Mouse (Mus musculus) layer of hippocampus, postnatal 36 days (tissue): ENCODE measurements around the gene Gprasp1. TPM values are rescaled to one million over a fixed set of nuclear protein-coding genes. Genes with fewer than 3 reads are reported as not detected.
A peak's percentile ranks its signal among the peaks of the same experiment; 100 is the strongest.

ENCODE experiments used
- DNase-seq, 2 experiments: peaks; one replicate each; pipeline ENCODE4 v3.0.0; 2022
- microRNA-seq, 2 experiments: library from miRNA; unstranded; fragments of <30 nt; microRNA quantifications; one replicate each; pipeline ENCODE4 v1.2.0; 2021
- total RNA-seq, 2 experiments: library from RNA; stranded (reverse); gene quantifications; 2 replicates each; pipeline ENCODE4 v1.2.3; 2021

Gene Gprasp1
- total RNA-seq, 2 experiments from 2014 or later, result 316 to 323 TPM

- no peak for DNase-seq
Measured at GRCm38 (mm10) chrX:135837896-135838295, 95.4 kb downstream of the Gprasp1 start.

- DNase-seq, result peak; percentile 52 to 56
Measured at GRCm38 (mm10) chrX:135838521-135839360, 96.2 kb downstream of the Gprasp1 start, which contains the start of gene Gprasp2. Gprasp2 (plus strand) TSS chrX:135839034.

DNA sequence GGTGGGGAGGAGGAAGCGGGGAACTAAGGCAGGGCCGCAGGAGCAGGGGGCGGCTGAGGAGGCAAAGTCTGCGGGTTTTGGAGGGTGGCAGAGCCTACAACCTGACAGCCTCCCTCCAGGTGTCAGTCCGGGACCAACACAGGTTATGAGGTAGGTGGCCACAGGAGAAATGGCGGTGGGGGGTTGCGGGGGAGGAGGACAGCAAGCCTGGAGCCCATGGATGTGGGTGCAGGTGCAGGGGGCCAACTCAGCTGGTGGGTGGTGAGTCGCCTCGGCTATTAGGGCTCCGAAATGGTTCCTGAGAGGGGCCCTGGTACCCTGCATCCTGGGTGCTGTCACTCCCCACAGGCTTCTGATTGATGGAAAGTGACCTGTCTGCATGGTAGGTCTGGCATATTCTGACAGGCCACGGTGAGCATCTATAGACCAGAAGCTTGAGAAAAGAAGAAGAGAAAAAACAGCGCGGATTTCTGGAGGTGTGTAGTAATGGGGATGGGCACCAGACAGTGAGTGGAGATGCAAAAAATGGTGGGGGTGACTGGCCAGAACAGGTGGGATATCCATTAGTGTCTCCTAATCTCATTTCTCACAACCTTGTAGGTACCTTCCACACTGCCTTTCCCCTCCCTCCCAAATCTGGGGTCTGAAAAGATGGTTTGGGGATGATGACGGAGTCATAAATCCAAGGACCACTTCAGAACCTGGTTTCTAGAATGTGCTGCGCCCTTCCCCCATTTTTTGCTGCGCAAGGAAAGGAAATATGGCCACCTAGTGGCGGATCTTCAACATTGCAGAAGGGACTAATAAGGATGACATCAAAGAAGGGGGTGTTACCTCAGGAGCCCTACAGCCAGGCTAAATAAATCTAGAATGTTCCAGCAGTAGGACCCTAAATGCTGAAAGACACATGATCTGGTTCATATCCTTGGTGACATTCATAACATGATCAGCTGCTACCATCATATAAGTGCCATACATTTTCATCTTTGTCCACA lies 97.2 kb downstream of the Gprasp1 start:
- DNase-seq, result peak; percentile 28 to 32

Small RNA genes within 50 kb of the gene (microRNA-seq; reads per million reads assigned to microRNA genes)
- 0 reads per million in 2 experiments for gene Mir1970
- gene Mir7646, result 0 reads per million in 2 experiments

Other genes with a start within 250 kb of the Gprasp1 start
- not detected for gene AV320801, start 248.1 kb upstream of the Gprasp1 start, total RNA-seq
- not detected for gene Nxf7, start 144.0 kb upstream of the Gprasp1 start, total RNA-seq
- gene Prame, start 115.0 kb upstream of the Gprasp1 start, total RNA-seq, result not detected
- not detected for gene Tcp11x2, start 48.9 kb upstream of the Gprasp1 start, total RNA-seq
- gene Tmsb15a, start 17.5 kb upstream of the Gprasp1 start, total RNA-seq, result not detected
- 10 to 100 TPM; 22.7 to 23.9 TPM for gene Armcx5, start within 50 bp of the Gprasp1 start, total RNA-seq
- gene Bhlhb9, start 54.9 kb downstream of the Gprasp1 start, total RNA-seq, result 10 to 100 TPM; 72.2 to 76.5 TPM
- gene Gprasp2, start 96.3 kb downstream of the Gprasp1 start, total RNA-seq, result 100 to 1,000 TPM; 187 to 189 TPM